18 mouse cellular contexts compared by ENCODE assay signal in genomic region chr16:36087846-36088245, GRCm38 (mm10). TPM values are rescaled to one million over a fixed set of nuclear protein-coding genes. Genes with fewer than 3 reads are reported as not detected.
A peak's percentile ranks its signal among the peaks of the same experiment; 100 is the strongest.
DNase-seq lines count a peak whose midpoint lies in the region; ATAC-seq and TF ChIP-seq lines count a peak whose summit lies in the region.
"Had no signal": no experiment of that assay in that cellular context is flagged by ENCODE, and none has a peak within 500 bp of the region (broad histone marks: within the 10 kb centered on the region; RNA-seq: fewer than 3 reads in every experiment).

No protein-coding gene starts in this region.

- no peak overlapping the region for H3K4me3 ChIP-seq in heart, embryonic 13.5 days
- peak overlapping the region; percentile 78 for H3K4me3 ChIP-seq in megakaryocyte, embryonic 14.5 days (replicated peaks)
- H3K4me3 ChIP-seq in liver, adult 2 months (ENCODE audit: insufficient read depth, low read depth, low read length) = no peak overlapping the region
- H3K4me3 ChIP-seq in stomach, postnatal 0 days (ENCODE audit: low read depth, low read length) = no peak overlapping the region
- H3K4me3 ChIP-seq in forebrain, embryonic 16.5 days (replicated peaks; ENCODE audit: low read length) = no peak overlapping the region
- H3K4me3 ChIP-seq: forebrain, embryonic 13.5 days; hindbrain, embryonic 10.5 days; myocyte had no signal

- TF ChIP-seq CTCF in liver, adult 2 months (IDR thresholded peaks at IDR 0.05; ENCODE audit: low read depth, low read length) = no peak
- no peak for TF ChIP-seq CTCF in stomach, postnatal 0 days (IDR thresholded peaks at IDR 0.05; ENCODE audit: low read depth)

- ATAC-seq in heart, embryonic 13.5 days (ENCODE audit: extremely low read depth, insufficient number of reproducible peaks, low FRiP score, low TSS enrichment) = no peak
- no peak for ATAC-seq in megakaryocyte, adult 5-6 weeks (ENCODE audit: poor library complexity, severe bottlenecking)
- peak; percentile 99 for ATAC-seq in stomach, postnatal 0 days (ENCODE audit: low FRiP score, low TSS enrichment)
- no peak for ATAC-seq in forebrain, embryonic 16.5 days
- ATAC-seq: forebrain, embryonic 13.5 days had no signal

- H3K9me3 ChIP-seq in heart, embryonic 13.5 days = no peaks in the 10 kb centered on the region
- H3K9me3 ChIP-seq in megakaryocyte, embryonic 14.5 days = no peaks in the 10 kb centered on the region
- no peaks in the 10 kb centered on the region for H3K9me3 ChIP-seq in stomach, postnatal 0 days (ENCODE audit: control insufficient read depth, low read length)
- no peaks in the 10 kb centered on the region for H3K9me3 ChIP-seq in forebrain, embryonic 16.5 days (ENCODE audit: control insufficient read depth, low read length)
- H3K9me3 ChIP-seq: forebrain, embryonic 13.5 days; hindbrain, embryonic 10.5 days had no signal

- no peak for TF ChIP-seq POLR2A in liver, adult 2 months (IDR thresholded peaks at IDR 0.05; ENCODE audit: extremely low read depth, insufficient read depth, low read length)

- no peak for TF ChIP-seq EP300 in stomach, postnatal 0 days (optimal IDR thresholded peaks at IDR 0.05)

- H3K4me2 ChIP-seq in heart, embryonic 13.5 days = no peak overlapping the region
- H3K4me2 ChIP-seq in stomach, postnatal 0 days (replicated peaks; ENCODE audit: low read depth) = no peak overlapping the region
- no peak overlapping the region for H3K4me2 ChIP-seq in forebrain, embryonic 16.5 days (ENCODE audit: low read length)
- H3K4me2 ChIP-seq: forebrain, embryonic 13.5 days had no signal

- no peaks in the 10 kb centered on the region for H3K79me2 ChIP-seq in liver, adult 2 months (ENCODE audit: control insufficient read depth, insufficient read depth, low read length)

- 70% methylated on average over 4 of the region's 4 CpGs for WGBS in heart, embryonic 13.5 days
- WGBS in liver, adult 2 months = 7% methylated on average over 4 of the region's 4 CpGs
- WGBS in stomach, postnatal 0 days = 62% methylated on average over 4 of the region's 4 CpGs
- WGBS in forebrain, embryonic 16.5 days = 90% methylated on average over 4 of the region's 4 CpGs

- peaks cover 93% of the 10 kb centered on the region for H3K36me3 ChIP-seq in heart, embryonic 13.5 days
- peaks cover 92% of the 10 kb centered on the region for H3K36me3 ChIP-seq in megakaryocyte, embryonic 14.5 days (replicated peaks; ENCODE audit: low read length)
- H3K36me3 ChIP-seq in liver, adult 2 months (ENCODE audit: control insufficient read depth, insufficient read depth, low read length) = peaks cover 14% of the 10 kb centered on the region; the same call in 1 of the 2 replicates
- 0 out of 2 replicates have a peak, but pooled peaks cover 2% of the 10 kb centered on the region for H3K36me3 ChIP-seq in stomach, postnatal 0 days (ENCODE audit: control insufficient read depth, insufficient read depth, low read length)
- H3K36me3 ChIP-seq in forebrain, embryonic 16.5 days (ENCODE audit: control insufficient read depth, insufficient read depth) = peaks cover 7% of the 10 kb centered on the region; the same call in 1 of the 2 replicates

- no peak for DNase-seq in heart, adult 18-20 months
- DNase-seq in liver, adult 2 months (ENCODE audit: extremely low read depth, low read depth, low spot score) = peak; percentile 97
- peak; percentile 81 for DNase-seq in stomach, postnatal 0 days (ENCODE audit: low spot score)
- DNase-seq in spleen, adult 18-20 months = no peak
- DNase-seq: cerebellum, adult 8-10 months; gastrocnemius, postnatal 10 days; thymus, postnatal 25 days had no signal

- H3K4me1 ChIP-seq in heart, embryonic 13.5 days = no peaks in the 10 kb centered on the region
- H3K4me1 ChIP-seq in megakaryocyte, embryonic 14.5 days = peaks cover 22% of the 10 kb centered on the region
- H3K4me1 ChIP-seq in liver, adult 2 months (ENCODE audit: control insufficient read depth, insufficient read depth, low read length) = peaks cover 27% of the 10 kb centered on the region
- H3K4me1 ChIP-seq in stomach, postnatal 0 days (replicated peaks; ENCODE audit: control insufficient read depth, insufficient read depth) = peaks cover 4% of the 10 kb centered on the region; the same call in 1 of the 2 replicates
- H3K4me1 ChIP-seq in forebrain, embryonic 16.5 days (replicated peaks; ENCODE audit: control insufficient read depth, insufficient read depth, low read length) = no peaks in the 10 kb centered on the region
- H3K4me1 ChIP-seq: forebrain, embryonic 13.5 days; hindbrain, embryonic 10.5 days had no signal

- H3K27me3 ChIP-seq in heart, embryonic 13.5 days (replicated peaks) = no peaks in the 10 kb centered on the region
- H3K27me3 ChIP-seq in megakaryocyte, embryonic 14.5 days (replicated peaks) = no peaks in the 10 kb centered on the region
- no peaks in the 10 kb centered on the region for H3K27me3 ChIP-seq in liver, adult 2 months (ENCODE audit: control insufficient read depth, insufficient read depth, low read length)
- H3K27me3 ChIP-seq in stomach, postnatal 0 days (ENCODE audit: control insufficient read depth, insufficient read depth, low read length) = no peaks in the 10 kb centered on the region
- H3K27me3 ChIP-seq in forebrain, embryonic 16.5 days (replicated peaks; ENCODE audit: control insufficient read depth, insufficient read depth, low read length) = no peaks in the 10 kb centered on the region
- H3K27me3 ChIP-seq: forebrain, embryonic 13.5 days had no signal

- 0 out of 2 replicates have a peak overlapping the region, but pooled peaks have one; percentile 2 for H3K27ac ChIP-seq in heart, embryonic 13.5 days (replicated peaks)
- peak overlapping the region; percentile 89 for H3K27ac ChIP-seq in liver, adult 2 months (replicated peaks; ENCODE audit: insufficient read depth, low read depth, low read length)
- H3K27ac ChIP-seq in stomach, postnatal 0 days (replicated peaks) = peak overlapping the region; percentile 90
- no peak overlapping the region for H3K27ac ChIP-seq in forebrain, embryonic 16.5 days (ENCODE audit: low read length)
- H3K27ac ChIP-seq: forebrain, embryonic 13.5 days; hindbrain, embryonic 10.5 days had no signal

- no peak overlapping the region for H3K9ac ChIP-seq in heart, embryonic 13.5 days
- H3K9ac ChIP-seq in liver, adult 2 months (ENCODE audit: low read depth, low read length) = no peak overlapping the region
- H3K9ac ChIP-seq in stomach, postnatal 0 days (ENCODE audit: low read length) = no peak overlapping the region
- no peak overlapping the region for H3K9ac ChIP-seq in forebrain, embryonic 16.5 days (replicated peaks; ENCODE audit: low read depth, low read length)
- H3K9ac ChIP-seq: forebrain, embryonic 13.5 days had no signal

RNA-seq across cellular contexts. Expression of gene Ccdc58, which starts 16.4 kb away (rescaled TPM):
- 80.5 and 89.1 TPM in 2 replicates for polyA plus RNA-seq in heart, embryonic 13.5 days (2015; fragmentation: Nextera tagmentation; extraction: Ambion mirVana)
- 10 to 100 TPM; 30.3 to 36.8 TPM for total RNA-seq in heart, adult 18-20 months (2021)
- 2.3 and 7.6 TPM in 2 replicates for polyA plus RNA-seq in megakaryocyte, embryonic 14.5 days (2012; ENCODE audit: insufficient read depth, low replicate concordance)
- total RNA-seq in megakaryocyte, adult 5-6 weeks (2015) = 24.1 and 29.0 TPM in 2 replicates
- 26.9 and 31.5 TPM in 2 replicates for total RNA-seq in megakaryocyte, adult 5-6 weeks (2017)
- total RNA-seq in liver, adult 2 months (2014; rRNA removed) = 54.0 and 54.6 TPM in 2 replicates
- 16.2 and 22.3 TPM in 2 replicates for polyA plus RNA-seq in liver, adult 2 months (2012; rRNA removed)
- 49.8 and 52.1 TPM in 2 replicates for polyA plus RNA-seq in stomach, postnatal 0 days (2015; fragmentation: Nextera tagmentation; extraction: Ambion mirVana)
- 35.0 and 36.3 TPM in 2 replicates for polyA plus RNA-seq in forebrain, embryonic 16.5 days (2015; fragmentation: Nextera tagmentation; extraction: Ambion mirVana)

RNA-seq across cellular contexts. Expression of gene Fam162a, which starts 16.5 kb away (rescaled TPM):
- polyA plus RNA-seq in heart, embryonic 13.5 days (2015; fragmentation: Nextera tagmentation; extraction: Ambion mirVana) = 791 and 887 TPM in 2 replicates
- total RNA-seq in heart, adult 18-20 months (2021) = 100 to 1,000 TPM; 252 to 253 TPM
- 3.7 and 230 TPM in 2 replicates for polyA plus RNA-seq in megakaryocyte, embryonic 14.5 days (2012; ENCODE audit: insufficient read depth, low replicate concordance)
- total RNA-seq in megakaryocyte, adult 5-6 weeks (2015) = 42.3 and 54.9 TPM in 2 replicates
- total RNA-seq in megakaryocyte, adult 5-6 weeks (2017) = 32.4 and 33.1 TPM in 2 replicates
- 118 and 129 TPM in 2 replicates for total RNA-seq in liver, adult 2 months (2014; rRNA removed)
- 69.3 and 73.4 TPM in 2 replicates for polyA plus RNA-seq in liver, adult 2 months (2012; rRNA removed)
- polyA plus RNA-seq in stomach, postnatal 0 days (2015; fragmentation: Nextera tagmentation; extraction: Ambion mirVana) = 416 and 424 TPM in 2 replicates
- polyA plus RNA-seq in forebrain, embryonic 16.5 days (2015; fragmentation: Nextera tagmentation; extraction: Ambion mirVana) = 144 and 171 TPM in 2 replicates

RNA-seq across cellular contexts. Expression of gene Csta1, which starts 43.2 kb away (rescaled TPM):
- not detected in 2 replicates for polyA plus RNA-seq in heart, embryonic 13.5 days (2015; fragmentation: Nextera tagmentation; extraction: Ambion mirVana)
- not detected for total RNA-seq in heart, adult 18-20 months (2021)
- polyA plus RNA-seq in megakaryocyte, embryonic 14.5 days (2012; ENCODE audit: insufficient read depth, low replicate concordance) = not detected in 2 replicates
- total RNA-seq in megakaryocyte, adult 5-6 weeks (2015) = not detected in 2 replicates
- not detected in 2 replicates for total RNA-seq in megakaryocyte, adult 5-6 weeks (2017)
- not detected in 2 replicates for total RNA-seq in liver, adult 2 months (2014; rRNA removed)
- polyA plus RNA-seq in liver, adult 2 months (2012; rRNA removed) = not detected in 2 replicates
- polyA plus RNA-seq in stomach, postnatal 0 days (2015; fragmentation: Nextera tagmentation; extraction: Ambion mirVana) = 107 and 119 TPM in 2 replicates
- polyA plus RNA-seq in forebrain, embryonic 16.5 days (2015; fragmentation: Nextera tagmentation; extraction: Ambion mirVana) = not detected in 2 replicates
- total RNA-seq: gastrocnemius, postnatal 10 days; layer of hippocampus, adult 8-10 months; left cerebral cortex, postnatal 36 days had no signal
- polyA plus RNA-seq: embryonic facial prominence, embryonic 11.5 days; forebrain, embryonic 13.5 days; hindbrain, embryonic 10.5 days; myocyte; spleen, adult 2 months had no signal

RNA-seq across cellular contexts. Expression of gene Wdr5b, which starts 46.9 kb away (rescaled TPM):
- 6.2 and 6.7 TPM in 2 replicates for polyA plus RNA-seq in heart, embryonic 13.5 days (2015; fragmentation: Nextera tagmentation; extraction: Ambion mirVana)
- total RNA-seq in heart, adult 18-20 months (2021) = 1 to 10 TPM; 2.6 to 3.0 TPM
- 0.61 and 0.82 TPM in 2 replicates for polyA plus RNA-seq in megakaryocyte, embryonic 14.5 days (2012; ENCODE audit: insufficient read depth, low replicate concordance)
- total RNA-seq in megakaryocyte, adult 5-6 weeks (2015) = 5.5 and 6.9 TPM in 2 replicates
- total RNA-seq in megakaryocyte, adult 5-6 weeks (2017) = 11.7 and 12.0 TPM in 2 replicates
- total RNA-seq in liver, adult 2 months (2014; rRNA removed) = 1.9 and 2.3 TPM in 2 replicates
- 0.51 and 0.73 TPM in 2 replicates for polyA plus RNA-seq in liver, adult 2 months (2012; rRNA removed)
- 5.1 TPM in 2 replicates for polyA plus RNA-seq in stomach, postnatal 0 days (2015; fragmentation: Nextera tagmentation; extraction: Ambion mirVana)
- 14.4 and 15.5 TPM in 2 replicates for polyA plus RNA-seq in forebrain, embryonic 16.5 days (2015; fragmentation: Nextera tagmentation; extraction: Ambion mirVana)

Comparison
In these comparisons a context has a peak if more than half of its experiments do, and no peak if none do; other contexts are left out.
1. DNase-seq: peak in liver, adult 2 months (single experiment) and stomach, postnatal 0 days (single experiment); none in heart, adult 18-20 months (0 of 2) and spleen, adult 18-20 months (0 of 2).
2. RNA of gene Csta1, which starts 43.2 kb away (polyA plus RNA-seq): 107 to 119 TPM in stomach, postnatal 0 days; not detected in heart, embryonic 13.5 days, not detected in megakaryocyte, embryonic 14.5 days, not detected in liver, adult 2 months and not detected in forebrain, embryonic 16.5 days; every median in the first group is over 10 times any median in the second.